Mouse (Mus musculus): ENCODE data around the gene Fam50a.

Gene Fam50a

GRCm38 (mm10) chrX:74312540-74313464, at the start of gene Fam50a:
Gene Fam50a (plus strand): TSS chrX:74313033.
- ATAC-seq (ENCODE audit: insufficient number of reproducible peaks, low FRiP score, low TSS enrichment): peak; percentile 88; the same call in 1 of the 2 replicates

- 0 out of 2 replicates have a peak, but pooled peaks have one; percentile 7 for ATAC-seq (ENCODE audit: insufficient number of reproducible peaks, low FRiP score, low TSS enrichment)
These were observed 43.1 kb upstream of the Fam50a start for GRCm38 (mm10) chrX:74269736-74270061.

GRCm38 (mm10) chrX:74270062-74270901, 42.6 kb upstream of the Fam50a start, which contains the start of gene Rpl10:
Gene Rpl10 (plus strand): TSS chrX:74270812.
- ATAC-seq (ENCODE audit: insufficient number of reproducible peaks, low FRiP score, low TSS enrichment): peak; percentile 96

- no peak for ATAC-seq (ENCODE audit: insufficient number of reproducible peaks, low FRiP score, low TSS enrichment)
These were observed 41.8 kb upstream of the Fam50a start for GRCm38 (mm10) chrX:74270902-74271551.

GRCm38 (mm10) chrX:74273422-74274322, 39.2 kb upstream of the Fam50a start:
- no peak for ATAC-seq (ENCODE audit: insufficient number of reproducible peaks, low FRiP score, low TSS enrichment)

GRCm38 (mm10) chrX:74277916-74278315, 34.9 kb upstream of the Fam50a start:
- ATAC-seq (ENCODE audit: insufficient number of reproducible peaks, low FRiP score, low TSS enrichment): no peak

- ATAC-seq (ENCODE audit: insufficient number of reproducible peaks, low FRiP score, low TSS enrichment): no peak
These were observed 31.6 kb upstream of the Fam50a start for GRCm38 (mm10) chrX:74281041-74281731.

- peak; percentile 90 for ATAC-seq (ENCODE audit: insufficient number of reproducible peaks, low FRiP score, low TSS enrichment)
These were observed 31.0 kb upstream of the Fam50a start, which contains the start of the genes Taz and Dnase1l1 for GRCm38 (mm10) chrX:74281732-74282394. Gene Taz (plus strand): TSS chrX:74281912. Gene Dnase1l1 (minus strand): TSS chrX:74282337.

- ATAC-seq (ENCODE audit: insufficient number of reproducible peaks, low FRiP score, low TSS enrichment): peak; percentile 80
These were observed 30.3 kb upstream of the Fam50a start for GRCm38 (mm10) chrX:74282395-74283091.

GRCm38 (mm10) chrX:74283092-74283437, 29.8 kb upstream of the Fam50a start:
- ATAC-seq (ENCODE audit: insufficient number of reproducible peaks, low FRiP score, low TSS enrichment): 0 out of 2 replicates have a peak, but pooled peaks have one; percentile 15

GRCm38 (mm10) chrX:74293431-74293830, 19.4 kb upstream of the Fam50a start:
- no peak for ATAC-seq (ENCODE audit: insufficient number of reproducible peaks, low FRiP score, low TSS enrichment)

GRCm38 (mm10) chrX:74296538-74297448, 16.0 kb upstream of the Fam50a start, which contains the start of gene Atp6ap1:
Gene Atp6ap1 (plus strand): TSS chrX:74297097.
- peak; percentile 99 for ATAC-seq (ENCODE audit: insufficient number of reproducible peaks, low FRiP score, low TSS enrichment)

- ATAC-seq (ENCODE audit: insufficient number of reproducible peaks, low FRiP score, low TSS enrichment): no peak
These were observed 14.5 kb upstream of the Fam50a start for GRCm38 (mm10) chrX:74298348-74298747.

- ATAC-seq (ENCODE audit: insufficient number of reproducible peaks, low FRiP score, low TSS enrichment): no peak
These were observed 13.1 kb upstream of the Fam50a start for GRCm38 (mm10) chrX:74299721-74300120.

GRCm38 (mm10) chrX:74304867-74305700, 7.7 kb upstream of the Fam50a start, which contains the start of gene Gdi1:
Gene Gdi1 (plus strand): TSS chrX:74304998.
- ATAC-seq (ENCODE audit: insufficient number of reproducible peaks, low FRiP score, low TSS enrichment): peak; percentile 64

GRCm38 (mm10) chrX:74328725-74329161, 15.9 kb downstream of the Fam50a start, which contains the start of gene Plxna3:
Gene Plxna3 (plus strand): TSS chrX:74329066.
- peak; percentile 80 for ATAC-seq (ENCODE audit: insufficient number of reproducible peaks, low FRiP score, low TSS enrichment)

Data from cerebellum, adult (tissue).